Mouse (Mus musculus) neural tube, embryonic 13.5 days (tissue): ENCODE measurements around the gene Map2k5. TPM values are rescaled to one million over a fixed set of nuclear protein-coding genes. Genes with fewer than 3 reads are reported as not detected.

Source experiments
- polyA plus RNA-seq: library from polyadenylated mRNA; unstranded; fragments of >200 nt; fragmentation: Nextera tagmentation; extraction: Ambion mirVana; gene quantifications from 2 replicates; pipeline ENCODE4 v1.2.1, GENCODE M21; 2015

Map2k5 gene
- polyA plus RNA-seq, 1 experiment from 2014 or later = 40.0 TPM

Other genes starting within 250 kb of the Map2k5 start
- gene Skor1, start 228.9 kb downstream of the Map2k5 start, polyA plus RNA-seq = 25.4 and 27.9 TPM in 2 replicates
- gene 2300009A05Rik, start 21.3 kb upstream of the Map2k5 start, polyA plus RNA-seq = 59.4 and 75.4 TPM in 2 replicates
- 0.51 and 0.53 TPM in 2 replicates for gene Iqch, start 224.6 kb upstream of the Map2k5 start, polyA plus RNA-seq
- 53.5 and 57.7 TPM in 2 replicates for gene Aagab, start 224.8 kb upstream of the Map2k5 start, polyA plus RNA-seq